Mouse (Mus musculus) kidney, adult 9 months (tissue): ENCODE results near the gene Srrm4.

Experiments
- DNase-seq: peaks from one replicate; pipeline ENCODE4 v3.0.0; 2022

Gene Srrm4

GRCm38 (mm10) chr5:116486135-116486534, 105.5 kb downstream of the Srrm4 start:
- DNase-seq: peak; percentile 23

- peak; percentile 66 for DNase-seq
Measured at GRCm38 (mm10) chr5:116485069-116485468, 106.5 kb downstream of the Srrm4 start.

- no peak for DNase-seq
Measured at GRCm38 (mm10) chr5:116484236-116484635, 107.4 kb downstream of the Srrm4 start.

GRCm38 (mm10) chr5:116478607-116479371, 112.8 kb downstream of the Srrm4 start:
- DNase-seq: no peak

- peak; percentile 10 for DNase-seq
Measured at GRCm38 (mm10) chr5:116476006-116476405, 115.6 kb downstream of the Srrm4 start.

GRCm38 (mm10) chr5:116461354-116462042, 130.1 kb downstream of the Srrm4 start:
- DNase-seq: no peak

GRCm38 (mm10) chr5:116459970-116460369, 131.6 kb downstream of the Srrm4 start:
- DNase-seq: no peak

GRCm38 (mm10) chr5:116457791-116458190, 133.8 kb downstream of the Srrm4 start:
- DNase-seq: no peak

GRCm38 (mm10) chr5:116456796-116457515, 134.7 kb downstream of the Srrm4 start:
- no peak for DNase-seq

GRCm38 (mm10) chr5:116453401-116453851, 138.2 kb downstream of the Srrm4 start:
- peak; percentile 19 for DNase-seq

GRCm38 (mm10) chr5:116450901-116451300, 140.7 kb downstream of the Srrm4 start:
- no peak for DNase-seq

GRCm38 (mm10) chr5:116449522-116450225, 141.9 kb downstream of the Srrm4 start:
- DNase-seq: no peak

- no peak for DNase-seq
Measured at GRCm38 (mm10) chr5:116448409-116449191, 143.0 kb downstream of the Srrm4 start.

- no peak for DNase-seq
Measured at GRCm38 (mm10) chr5:116447821-116448350, 143.7 kb downstream of the Srrm4 start.

GRCm38 (mm10) chr5:116446552-116446951, 145.1 kb downstream of the Srrm4 start:
- DNase-seq: no peak

GRCm38 (mm10) chr5:116445634-116446367, 145.8 kb downstream of the Srrm4 start:
- no peak for DNase-seq

GRCm38 (mm10) chr5:116444517-116444916, 147.1 kb downstream of the Srrm4 start:
- DNase-seq: no peak

GRCm38 (mm10) chr5:116443459-116443940, 148.1 kb downstream of the Srrm4 start:
- no peak for DNase-seq

- no peak for DNase-seq
Measured at GRCm38 (mm10) chr5:116442697-116443458, 148.7 kb downstream of the Srrm4 start.

GRCm38 (mm10) chr5:116440251-116440650, 151.4 kb downstream of the Srrm4 start:
- no peak for DNase-seq
